Mouse (Mus musculus): ENCODE measurements at regions not wholly inside any gene's neighbourhood (a gene's known extent, or its start where the extent isn't known, plus 50 kb on each side); places are given as distances from the start of the nearest gene placed in this dataset.

- no peak for DNase-seq (ENCODE audit: low spot score)
Observed at GRCm38 (mm10) chr15:50423082-50423665, 3461.5 kb upstream of the Gm7489 start.

- no peak for DNase-seq (ENCODE audit: low spot score)
Observed at GRCm38 (mm10) chr15:50449604-50450003, 3435.1 kb upstream of the Gm7489 start.

- no peak for DNase-seq (ENCODE audit: low spot score)
Observed at GRCm38 (mm10) chr15:50472626-50473025, 3412.1 kb upstream of the Gm7489 start.

- DNase-seq (ENCODE audit: low spot score) = no peak
Observed at GRCm38 (mm10) chr15:50498716-50499115, 3386.0 kb upstream of the Gm7489 start.

- no peak for DNase-seq (ENCODE audit: low spot score)
Observed at GRCm38 (mm10) chr15:50507999-50508624, 3376.6 kb upstream of the Gm7489 start.

GRCm38 (mm10) chr15:50513036-50513435, 3371.7 kb upstream of the Gm7489 start:
- DNase-seq (ENCODE audit: low spot score) = no peak

GRCm38 (mm10) chr15:50524841-50525240, 3359.9 kb upstream of the Gm7489 start:
- DNase-seq (ENCODE audit: low spot score) = no peak

- no peak for DNase-seq (ENCODE audit: low spot score)
Observed at GRCm38 (mm10) chr15:50534490-50534889, 3350.2 kb upstream of the Gm7489 start.

- DNase-seq (ENCODE audit: low spot score) = no peak
Observed at GRCm38 (mm10) chr15:50563611-50564010, 3321.1 kb upstream of the Gm7489 start.

- no peak for DNase-seq (ENCODE audit: low spot score)
Observed at GRCm38 (mm10) chr15:50580811-50581210, 3303.9 kb upstream of the Gm7489 start.

GRCm38 (mm10) chr15:50583951-50584350, 3300.8 kb upstream of the Gm7489 start:
- no peak for DNase-seq (ENCODE audit: low spot score)

GRCm38 (mm10) chr15:50585496-50585895, 3299.2 kb upstream of the Gm7489 start:
- no peak for DNase-seq (ENCODE audit: low spot score)
